Mouse (Mus musculus): ENCODE results near the gene Mpp6.
A peak's percentile ranks its signal among the peaks of the same experiment; 100 is the strongest.

Gene Mpp6

DNA sequence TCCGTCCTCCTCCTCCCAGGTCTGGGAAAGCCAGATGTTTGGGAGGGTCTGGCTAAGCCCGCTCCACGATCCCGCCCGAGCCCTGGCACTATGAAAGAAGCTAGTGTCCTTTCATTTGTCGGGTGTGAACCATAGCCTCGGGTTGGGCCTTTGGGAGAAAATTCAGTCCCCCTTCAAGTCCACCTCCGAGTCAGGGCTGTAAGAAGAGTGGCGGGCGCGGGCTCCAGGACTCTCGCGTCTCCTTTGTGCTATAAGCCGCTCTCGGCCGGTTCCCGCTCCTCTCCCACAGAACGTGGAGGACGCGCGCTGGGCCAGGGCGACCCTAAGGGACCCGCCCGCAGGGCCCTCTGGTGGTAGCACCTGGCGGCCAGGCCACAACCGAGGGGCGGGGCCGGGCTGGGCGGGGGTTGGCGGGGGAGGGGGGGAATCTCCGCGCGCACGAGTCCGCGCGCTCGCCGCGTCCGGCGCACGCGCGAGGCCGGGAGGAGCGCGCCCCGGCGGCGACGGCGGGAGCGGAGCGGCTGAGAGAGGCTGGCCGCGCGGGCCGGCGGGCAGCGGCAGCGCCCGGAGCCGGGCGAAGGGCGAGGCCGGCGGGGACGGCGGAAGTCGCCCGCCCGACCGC, at the start of gene Mpp6:
Gene Mpp6, plus strand, starts transcription at position 485 of the 622 bp plus-strand sequence.
- peak; percentile 85 for DNase-seq

DNA sequence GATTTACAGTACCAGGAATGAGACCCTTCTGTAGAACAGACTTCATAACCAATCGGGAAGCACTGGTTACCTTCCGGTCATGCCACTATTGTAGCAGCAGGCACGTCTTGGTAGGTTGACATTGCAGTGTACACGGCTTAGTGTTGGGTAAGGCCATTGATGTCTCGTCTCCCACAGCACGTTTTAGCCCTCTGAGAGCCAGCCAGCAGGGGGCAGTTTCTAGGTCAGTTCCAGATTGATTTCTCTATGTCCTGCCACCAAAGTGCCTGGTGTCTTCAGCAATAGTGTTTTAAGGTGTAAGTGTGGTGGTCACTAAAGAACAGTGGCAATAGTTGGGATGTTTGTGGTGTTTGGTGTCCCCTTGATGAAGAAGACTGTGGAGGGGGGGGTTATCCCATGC, 43.9 kb upstream of the Mpp6 start:
- no peak for DNase-seq

DNA sequence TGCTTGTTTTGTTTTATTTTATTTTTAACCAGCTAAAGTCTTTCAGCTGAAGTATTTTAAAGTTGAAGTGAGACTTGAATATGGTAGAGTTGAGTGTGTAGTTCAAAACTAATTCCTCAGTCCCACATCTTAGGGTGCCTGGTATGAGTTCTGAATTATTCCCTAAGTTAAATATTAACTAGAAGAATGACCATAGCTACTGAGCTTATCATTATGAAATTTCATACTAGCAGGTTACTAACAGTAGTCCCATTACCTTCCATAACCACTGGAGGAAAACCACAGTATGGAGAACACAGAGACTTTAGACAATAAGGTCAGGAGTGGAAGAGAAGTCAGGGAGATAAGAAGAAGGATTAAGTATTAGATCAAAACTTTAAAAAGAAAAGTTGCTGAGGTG, 41.6 kb upstream of the Mpp6 start:
- no peak for DNase-seq

DNA sequence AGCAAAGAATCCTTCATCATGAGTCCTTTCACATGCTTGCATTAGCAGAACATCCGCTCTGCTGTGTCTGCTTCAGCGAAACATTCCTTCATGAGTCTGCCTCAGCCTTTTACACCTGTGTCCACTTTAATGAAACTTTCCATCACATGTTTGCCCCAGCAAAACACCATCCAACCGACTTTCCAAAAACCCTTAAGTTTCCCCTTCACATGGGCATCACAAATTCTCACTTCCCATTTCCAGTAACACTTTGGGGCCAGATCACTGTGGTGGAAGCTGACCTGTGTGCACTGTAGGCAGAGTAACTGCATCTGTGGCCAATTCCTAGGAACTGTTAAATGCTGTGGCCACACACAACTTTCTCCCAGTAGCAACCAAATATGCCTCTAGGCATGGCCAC, 34.8 kb upstream of the Mpp6 start:
- no peak for DNase-seq

DNA sequence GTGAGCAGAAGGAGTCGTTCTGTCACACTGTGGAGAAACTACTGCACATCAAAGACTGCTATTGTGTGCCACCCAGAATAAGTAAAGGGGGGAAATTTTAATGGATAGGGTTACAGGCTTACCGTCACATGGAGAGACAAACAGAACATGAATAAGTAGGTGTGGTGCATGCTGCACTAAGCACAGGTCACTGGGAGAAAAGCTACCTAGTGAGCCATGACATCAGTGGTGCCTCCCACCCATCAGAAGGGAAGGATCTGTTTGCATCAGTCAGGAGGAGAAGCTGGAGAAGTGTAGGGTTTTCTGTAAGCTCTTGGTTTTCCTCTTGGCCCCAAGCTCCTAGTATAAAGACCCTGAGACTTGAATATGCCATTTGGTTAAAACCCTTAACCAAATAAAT, 33.6 kb upstream of the Mpp6 start:
- DNase-seq: no peak

DNA sequence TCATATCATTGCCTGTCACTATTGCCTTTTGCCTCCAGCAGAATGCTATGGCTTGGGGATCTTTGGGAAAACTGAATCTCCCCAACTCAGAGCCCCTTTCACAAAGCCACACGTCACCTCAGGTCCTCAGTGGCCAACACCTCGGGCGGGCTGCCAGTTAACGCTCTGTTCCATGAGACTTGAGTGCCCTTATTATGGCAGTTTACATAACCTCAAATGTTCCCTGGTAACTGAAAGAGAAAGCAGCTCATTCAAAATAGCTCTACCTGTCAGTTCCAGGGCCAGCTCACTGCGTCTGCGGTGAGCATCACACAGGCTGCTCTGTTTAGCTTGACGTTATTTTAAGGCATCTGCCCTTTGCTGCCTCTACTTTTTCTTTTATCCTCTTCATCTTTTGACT, 29.6 kb upstream of the Mpp6 start:
- peak; percentile 37 for DNase-seq

DNA sequence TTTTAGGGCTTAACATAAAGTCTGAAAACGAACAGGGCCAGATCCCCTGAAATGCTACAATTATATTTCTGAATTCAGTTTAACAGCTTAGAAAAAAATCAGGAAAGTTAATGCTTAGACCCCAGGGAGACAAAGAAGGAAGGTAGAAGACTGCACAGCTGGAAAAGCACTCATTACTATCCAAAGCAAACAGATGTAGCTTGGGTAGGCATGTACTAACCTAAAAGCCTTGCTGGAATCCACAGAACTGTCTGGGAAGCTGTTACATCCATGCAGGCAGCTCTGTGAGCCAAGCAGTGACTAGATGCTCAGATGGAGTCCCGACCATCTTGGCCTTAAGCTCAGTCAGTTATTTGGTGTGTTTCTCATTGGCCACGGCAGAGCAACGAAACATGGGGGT, 24.8 kb upstream of the Mpp6 start:
- DNase-seq: no peak

DNA sequence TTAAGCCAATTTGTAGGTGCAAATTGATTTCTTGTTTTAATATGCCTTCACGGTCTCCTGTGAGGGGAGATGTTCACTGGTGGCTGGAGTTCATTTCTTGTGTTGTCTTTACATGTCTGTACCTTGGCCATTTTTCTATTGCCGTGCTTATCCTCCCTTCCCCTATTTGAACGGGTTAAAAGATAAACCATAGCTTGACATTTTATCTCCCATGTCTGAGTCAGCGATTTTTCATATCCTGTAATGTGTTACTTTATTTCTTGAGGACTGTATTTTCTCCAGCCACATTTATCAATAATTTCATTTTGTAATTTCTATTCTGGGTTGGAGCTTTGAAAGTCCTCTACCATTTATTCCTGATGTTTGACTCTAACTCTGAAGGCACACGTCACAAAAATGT, 20.7 kb upstream of the Mpp6 start:
- no peak for DNase-seq

DNA sequence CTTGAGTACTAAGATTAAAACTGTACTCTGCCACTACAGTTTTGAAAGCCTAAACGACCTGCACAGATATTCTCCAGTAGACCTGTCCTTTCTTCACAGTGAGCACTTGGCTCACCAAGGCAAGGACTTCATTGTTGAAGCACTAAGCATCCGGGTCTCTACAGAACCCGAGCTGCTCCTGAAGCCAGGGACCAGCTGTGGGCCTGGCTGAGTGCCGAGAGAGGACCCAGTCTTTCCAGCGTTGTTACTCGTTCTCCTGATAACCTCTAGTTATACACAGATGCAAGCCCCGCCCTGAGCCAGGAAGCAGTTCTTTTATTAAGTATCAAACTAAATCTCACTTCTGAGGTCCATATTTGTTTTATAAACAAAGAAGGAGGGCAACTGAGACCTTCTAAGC, 19.8 kb upstream of the Mpp6 start:
- DNase-seq: no peak

DNA sequence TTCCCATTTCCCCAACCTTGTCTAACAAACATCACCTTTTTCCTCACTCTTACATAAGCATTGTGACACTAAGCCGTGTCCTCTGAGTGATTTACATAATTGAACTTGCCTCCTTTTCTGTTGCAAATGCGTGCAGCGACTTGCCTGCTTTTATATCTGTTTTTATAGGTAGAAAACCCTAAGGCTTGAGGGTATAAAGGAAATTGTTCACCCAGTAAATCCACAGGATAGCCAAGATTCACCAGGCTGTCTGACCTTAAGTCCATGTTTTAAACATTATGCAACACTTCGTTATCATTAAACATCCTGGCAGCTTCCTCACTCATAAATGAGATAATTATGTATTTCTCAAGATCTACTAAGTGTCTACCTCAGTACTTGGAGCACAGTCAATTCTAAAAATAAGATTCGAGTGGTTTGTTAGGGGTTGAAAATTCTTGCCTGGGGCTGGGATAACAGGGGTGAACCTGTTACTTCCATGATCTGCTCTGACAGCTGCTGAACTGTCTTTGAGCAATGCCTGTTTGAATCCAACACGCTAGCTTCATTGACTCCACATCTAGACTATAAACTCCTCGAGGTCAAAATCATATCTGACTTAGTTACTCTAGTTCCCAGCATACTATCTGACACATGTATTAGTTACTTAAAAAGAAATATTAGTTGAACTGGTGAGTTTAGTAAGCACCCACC, 18.4 kb upstream of the Mpp6 start:
- DNase-seq: no peak

DNA sequence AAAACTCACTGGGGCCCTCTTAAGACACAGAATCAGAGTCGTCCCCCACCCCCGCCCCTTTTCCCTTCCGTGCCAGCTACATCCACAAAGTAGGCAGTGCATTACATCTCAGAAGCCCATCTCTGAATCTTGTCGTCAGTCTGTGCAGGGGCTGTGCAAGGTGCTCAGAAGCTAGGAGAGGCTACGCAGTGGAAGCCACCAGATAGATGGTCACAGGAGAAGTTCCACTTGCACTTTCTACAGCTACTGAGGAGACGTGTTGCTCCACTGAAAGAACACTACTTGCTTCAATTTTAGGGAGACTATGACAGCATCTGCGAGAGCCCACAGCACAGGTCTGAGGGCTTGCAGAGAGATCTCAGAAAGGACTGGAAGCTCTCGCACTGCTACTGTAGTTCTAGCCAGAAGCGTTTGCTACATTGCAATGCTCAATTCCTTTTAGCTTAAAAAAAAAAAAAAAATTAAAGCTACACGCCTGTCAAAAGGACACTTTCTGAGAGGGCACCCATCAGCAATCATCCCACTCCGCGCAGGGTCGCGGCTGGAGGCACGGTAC, 762 bp upstream of the Mpp6 start:
- DNase-seq: no peak

DNA sequence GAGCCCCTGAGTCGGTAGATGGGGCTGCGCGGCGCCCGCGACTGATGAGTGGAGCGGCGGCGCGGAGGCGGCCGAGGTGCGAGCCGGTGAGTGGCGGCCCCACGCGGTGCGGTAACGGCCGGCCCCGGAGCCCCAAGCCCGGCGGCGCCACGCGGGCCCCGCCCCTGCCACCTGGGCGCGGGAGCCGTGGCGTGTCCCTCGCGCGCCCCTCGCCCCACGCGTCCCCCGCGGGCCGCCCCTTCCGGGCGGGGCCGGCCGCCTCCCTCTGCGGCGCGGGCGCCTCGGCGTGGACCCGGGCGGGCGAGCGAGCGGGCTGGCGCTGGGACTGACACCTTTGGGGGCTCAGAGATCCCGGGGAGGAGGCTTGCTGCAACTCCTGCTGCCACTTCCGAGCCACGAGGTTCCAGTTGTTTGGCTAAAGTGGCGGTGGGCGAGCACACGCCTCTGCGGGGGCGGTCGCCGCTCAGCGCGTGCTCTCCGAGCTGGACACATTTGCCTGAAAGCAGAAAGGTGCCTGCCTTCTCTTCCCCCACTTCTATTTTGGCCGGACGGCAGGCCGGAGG, 419 bp downstream of the Mpp6 start:
- no peak for DNase-seq

DNA sequence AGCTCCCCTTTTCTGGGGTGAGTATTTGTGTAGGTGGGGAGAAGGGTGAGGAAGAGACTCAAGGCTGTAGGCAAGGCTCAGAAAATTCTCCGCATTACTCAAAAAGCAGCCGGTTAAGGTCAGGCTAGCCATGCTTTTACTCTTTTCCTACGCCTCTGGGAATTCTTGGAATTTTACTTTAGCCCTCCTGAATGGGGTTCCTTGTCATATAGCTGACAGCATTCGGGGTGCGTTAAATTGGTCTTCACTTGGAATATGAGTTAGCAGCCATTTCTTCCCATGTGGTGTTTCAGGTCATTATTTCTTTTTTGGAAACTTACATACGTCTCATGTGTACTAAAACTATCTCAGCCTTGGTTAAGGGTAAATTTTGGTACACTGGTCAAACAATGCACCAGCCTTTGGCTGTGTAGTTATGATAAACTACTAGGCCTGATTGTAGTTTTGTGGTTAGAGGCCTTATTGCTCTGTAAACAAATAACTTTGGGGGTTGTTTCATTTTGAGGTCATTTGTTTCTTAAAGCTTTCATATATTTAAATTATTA, 1.1 kb downstream of the Mpp6 start:
- no peak for DNase-seq

DNA sequence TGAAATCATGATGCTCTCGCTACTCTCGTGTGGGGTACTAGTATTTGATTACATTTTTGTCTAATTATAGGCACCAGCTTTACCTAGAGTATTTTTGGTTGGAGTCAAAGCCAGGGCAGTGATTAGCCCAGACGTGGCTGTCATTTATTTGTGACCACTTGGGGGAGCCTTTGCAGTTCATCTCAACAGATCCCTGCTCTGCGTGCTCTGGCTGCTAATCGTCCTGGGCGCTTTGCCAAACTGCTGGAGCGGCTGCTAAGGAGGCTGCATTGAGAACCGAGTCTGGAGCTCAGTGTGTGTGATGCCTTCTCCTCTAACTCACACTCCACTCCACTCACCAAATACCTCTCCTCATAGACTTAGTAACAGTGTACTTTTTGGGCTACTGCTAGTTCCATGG, 2.7 kb downstream of the Mpp6 start:
- DNase-seq: peak; percentile 97

DNA sequence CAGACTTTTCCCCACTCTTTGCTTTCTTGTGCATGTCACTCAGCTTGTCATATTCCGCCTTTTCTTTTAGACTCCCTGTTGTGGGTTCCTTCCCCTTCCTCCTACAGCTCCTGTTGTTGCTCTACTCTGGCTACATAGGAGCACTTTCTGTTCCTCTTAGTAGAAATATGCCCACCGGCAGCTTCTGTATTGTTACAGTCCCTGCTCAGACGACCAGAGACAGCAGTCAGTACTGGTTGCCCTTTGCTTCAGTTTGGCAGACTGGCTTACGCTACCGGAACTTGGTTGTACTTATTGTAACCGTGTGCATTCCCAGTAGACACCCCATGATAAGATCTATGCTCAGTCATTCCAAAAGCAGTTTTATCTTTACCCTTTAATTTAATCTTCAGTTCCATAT, 4.2 kb downstream of the Mpp6 start:
- no peak for DNase-seq

DNA sequence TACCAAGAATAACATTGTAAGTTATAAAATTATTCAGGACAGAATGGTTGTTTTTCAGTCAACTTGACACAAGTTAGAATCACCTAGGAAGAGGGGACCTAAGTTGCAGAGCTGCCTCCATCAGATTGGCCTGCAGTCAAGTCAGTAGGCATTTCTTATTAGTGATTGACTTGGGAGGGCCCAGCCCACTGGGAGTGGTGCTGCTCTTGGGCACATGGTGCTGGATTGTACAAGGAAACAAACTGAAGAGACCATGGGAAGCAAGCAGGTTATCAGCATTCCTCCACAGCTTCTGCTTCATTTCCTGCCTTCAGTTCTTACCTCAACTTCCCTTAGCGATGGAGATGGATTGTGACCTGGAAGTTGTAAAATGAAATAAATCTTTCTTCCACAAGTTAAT, 10.9 kb downstream of the Mpp6 start:
- DNase-seq: no peak

DNA sequence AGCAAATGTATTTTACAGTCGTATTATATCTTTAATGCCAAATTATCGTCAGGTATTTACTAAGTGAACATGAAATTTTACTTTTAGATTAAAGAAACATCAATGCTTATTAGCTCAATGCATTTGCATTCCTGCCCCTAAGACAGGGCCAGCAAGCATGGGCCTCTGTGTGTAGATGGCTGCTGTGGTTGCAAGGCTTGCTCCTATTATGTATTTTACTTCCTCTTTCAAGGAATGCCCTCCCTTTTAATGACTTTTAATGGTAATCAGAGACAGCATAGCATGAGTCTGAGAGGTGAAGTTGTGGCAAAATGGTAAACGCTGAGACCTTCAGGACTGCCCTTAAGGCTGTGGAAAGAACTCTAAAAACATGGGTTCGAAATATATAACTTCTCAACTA, 12.8 kb downstream of the Mpp6 start:
- DNase-seq: no peak

DNA sequence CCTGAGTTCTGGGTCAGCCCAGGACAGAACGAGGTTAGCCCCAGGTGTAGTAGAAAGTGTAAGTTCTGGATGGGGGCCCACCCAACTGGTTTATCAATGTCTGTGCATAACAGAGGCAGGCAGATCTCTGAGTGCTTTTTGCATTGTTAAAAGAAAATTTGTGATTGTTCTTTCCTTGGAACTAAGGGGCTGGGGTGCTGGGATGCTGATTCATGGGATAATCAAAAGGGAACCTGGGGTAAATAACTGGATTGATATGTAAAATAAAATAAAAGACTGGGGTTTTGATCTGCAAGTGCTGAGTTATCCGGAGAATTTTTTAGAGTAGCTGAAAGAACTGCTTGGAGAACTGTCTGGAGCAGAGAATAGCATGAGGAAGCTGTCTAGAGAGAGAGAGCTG, 14.2 kb downstream of the Mpp6 start:
- DNase-seq: no peak

DNA sequence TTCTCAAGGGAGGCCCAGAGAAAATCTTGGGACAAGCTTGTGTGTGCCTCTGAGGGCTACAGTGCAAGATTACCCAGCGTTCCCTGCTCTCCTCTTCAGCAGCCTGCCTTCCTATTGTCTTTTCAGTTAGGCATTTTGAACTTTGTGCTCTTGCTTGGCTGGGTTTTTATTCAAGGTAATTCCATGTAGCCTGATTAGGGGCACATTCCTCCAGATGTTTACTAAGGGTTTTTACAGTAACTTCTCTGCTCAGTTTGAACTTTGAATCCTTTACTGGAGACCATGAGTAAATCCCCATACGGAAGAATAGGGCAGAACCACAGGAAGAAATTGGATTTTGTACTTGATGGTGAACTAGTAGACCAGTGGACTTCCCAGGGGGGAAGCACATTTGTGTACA, 16.3 kb downstream of the Mpp6 start:
- peak; percentile 72 for DNase-seq

DNA sequence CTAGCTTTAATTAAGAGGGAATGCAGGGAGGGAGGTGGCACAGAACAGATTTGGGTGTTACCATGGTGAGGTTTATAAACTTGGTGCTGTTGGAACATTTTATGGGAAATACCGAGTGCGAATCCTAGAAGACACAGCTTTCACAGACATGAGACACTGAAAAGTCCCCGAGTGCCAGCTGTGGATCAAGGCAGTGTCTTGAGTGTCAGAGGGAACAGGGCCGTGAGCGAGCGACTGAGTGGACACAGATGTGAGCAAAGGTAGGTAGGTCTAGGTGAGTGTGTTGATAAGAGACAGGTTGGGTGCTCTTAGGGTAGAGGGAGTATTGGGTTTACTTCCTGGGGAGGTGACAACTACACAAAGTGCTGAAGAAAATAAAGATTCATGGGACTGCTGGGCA, 17.5 kb downstream of the Mpp6 start:
- DNase-seq: no peak

DNA sequence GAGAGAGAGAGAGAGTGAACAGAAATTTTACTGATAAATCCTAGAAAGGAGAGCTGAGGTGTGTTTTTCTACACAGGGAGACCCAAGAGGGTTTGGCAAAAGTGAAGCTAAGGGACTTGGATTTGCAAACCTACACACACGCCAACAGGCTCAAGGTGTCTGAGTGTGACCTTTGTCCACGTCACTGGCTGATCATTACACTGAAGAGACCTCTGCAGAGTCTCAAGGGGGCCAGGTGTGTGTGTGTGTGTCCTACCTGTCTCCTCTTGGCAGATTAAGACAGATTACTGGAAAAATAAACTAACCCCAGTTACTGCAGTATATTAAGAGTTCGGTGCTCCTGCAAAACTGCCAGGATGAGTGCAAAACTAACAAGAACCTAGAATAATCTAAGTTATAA, 27.6 kb downstream of the Mpp6 start:
- peak; percentile 83 for DNase-seq

DNA sequence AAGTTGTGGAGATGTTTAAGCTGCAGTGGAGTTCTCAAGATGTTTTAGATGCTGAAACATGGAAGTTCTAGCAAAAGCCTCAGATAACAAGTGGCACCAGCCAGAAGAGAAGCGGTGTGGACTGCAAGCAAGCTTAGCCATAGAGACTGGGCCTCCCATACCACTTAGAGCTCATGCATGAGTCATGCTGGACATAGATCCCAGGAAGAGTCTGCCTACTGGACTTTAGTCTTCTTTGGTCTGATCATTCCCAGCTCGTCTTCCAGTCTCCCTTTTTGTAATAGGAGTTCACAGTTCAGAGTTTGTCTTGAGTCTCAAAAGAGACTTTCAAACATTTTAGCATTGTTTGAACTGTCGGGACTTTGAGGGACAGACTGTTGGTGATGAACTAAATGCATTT, 29.5 kb downstream of the Mpp6 start:
- peak; percentile 42 for DNase-seq

DNA sequence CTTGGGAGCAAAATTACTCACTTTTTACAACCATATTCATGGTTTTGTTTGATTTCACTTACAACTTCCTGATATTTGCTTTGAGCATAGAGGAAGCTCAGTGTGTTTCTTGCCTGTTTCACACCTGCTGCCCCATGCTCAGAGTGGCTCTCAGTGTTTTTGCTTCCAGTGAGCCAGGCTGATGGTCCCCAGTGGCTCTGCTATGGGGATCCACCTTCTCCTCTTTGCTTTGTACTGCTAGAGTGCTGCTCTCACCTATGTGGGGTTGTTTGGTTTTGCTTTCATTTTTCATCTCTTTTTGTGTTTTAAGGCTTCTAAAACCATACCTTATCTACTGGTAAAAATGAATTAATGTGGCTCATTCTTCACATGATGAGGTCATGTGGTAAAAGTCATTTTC, 36.1 kb downstream of the Mpp6 start:
- DNase-seq: no peak

DNA sequence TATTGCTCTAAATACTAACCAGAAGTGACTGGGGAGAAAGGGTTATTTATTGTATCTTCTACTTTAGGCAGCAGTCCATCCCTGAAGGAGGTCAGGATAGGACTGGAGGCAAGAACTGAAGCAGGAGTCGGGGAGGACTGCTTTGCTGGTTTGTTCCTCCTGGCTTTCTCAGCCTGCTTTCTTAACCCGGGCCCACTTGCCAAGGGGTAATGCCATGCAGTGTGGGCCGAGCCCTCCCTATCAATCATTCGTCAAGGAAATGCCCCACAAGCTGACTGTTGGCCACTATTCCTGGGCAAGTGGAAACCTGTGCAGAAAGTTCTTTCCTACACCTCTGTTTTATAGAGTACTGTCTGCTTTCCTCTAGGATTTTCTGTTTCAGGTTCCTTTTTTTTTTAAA, 39.3 kb downstream of the Mpp6 start:
- peak; percentile 39 for DNase-seq
